In genomic region chr6:37645551-37645950, GRCm38 (mm10) we compare ENCODE assay signal across 10 mouse cellular contexts.
DNase-seq lines count a peak whose midpoint lies in the region; ATAC-seq and TF ChIP-seq lines count a peak whose summit lies in the region.
"Had no signal": no experiment of that assay in that cellular context is flagged by ENCODE, and none has a peak within 500 bp of the region (broad histone marks: within the 10 kb centered on the region; RNA-seq: fewer than 3 reads in every experiment).

No protein-coding gene starts in this region.

- peak overlapping the region; percentile 57 for H3K9ac ChIP-seq in neural tube, embryonic 13.5 days

- H3K36me3 ChIP-seq in kidney, adult 2 months (ENCODE audit: control insufficient read depth, insufficient read depth, low read length): no peaks in the 10 kb centered on the region
- no peaks in the 10 kb centered on the region for H3K36me3 ChIP-seq in hindbrain, embryonic 10.5 days
- H3K36me3 ChIP-seq in neural tube, embryonic 13.5 days: no peaks in the 10 kb centered on the region

- H3K27me3 ChIP-seq in kidney, adult 2 months (replicated peaks; ENCODE audit: control insufficient read depth, insufficient read depth, low read length): no peaks in the 10 kb centered on the region
- no peaks in the 10 kb centered on the region for H3K27me3 ChIP-seq in hindbrain, embryonic 10.5 days (ENCODE audit: insufficient read depth, poor library complexity, severe bottlenecking)
- H3K27me3 ChIP-seq in neural tube, embryonic 13.5 days: no peaks in the 10 kb centered on the region

- no peak overlapping the region for H3K4me3 ChIP-seq in kidney, adult 2 months (ENCODE audit: insufficient read depth, low read depth, low read length)
- H3K4me3 ChIP-seq in hindbrain, embryonic 10.5 days: no peak overlapping the region
- no peak overlapping the region for H3K4me3 ChIP-seq in neural tube, embryonic 13.5 days
- H3K4me3 ChIP-seq: left cerebral cortex, adult 2 months had no signal

- no peaks in the 10 kb centered on the region for H3K9me3 ChIP-seq in hindbrain, embryonic 10.5 days
- no peaks in the 10 kb centered on the region for H3K9me3 ChIP-seq in neural tube, embryonic 13.5 days

- no peak for TF ChIP-seq POLR2A in kidney, adult 2 months (IDR thresholded peaks at IDR 0.05; ENCODE audit: low read depth, low read length)

- H3K27ac ChIP-seq in kidney, adult 2 months (ENCODE audit: insufficient read depth, low read depth, low read length): no peak overlapping the region
- H3K27ac ChIP-seq in hindbrain, embryonic 10.5 days: peak overlapping the region; percentile 77
- H3K27ac ChIP-seq in neural tube, embryonic 13.5 days (replicated peaks): peak overlapping the region; percentile 91
- H3K27ac ChIP-seq: left cerebral cortex, adult 2 months had no signal

- no peaks in the 10 kb centered on the region for H3K4me1 ChIP-seq in kidney, adult 2 months (ENCODE audit: control insufficient read depth, insufficient read depth, low read length)
- H3K4me1 ChIP-seq in hindbrain, embryonic 10.5 days (replicated peaks): peaks cover 26% of the 10 kb centered on the region
- H3K4me1 ChIP-seq in neural tube, embryonic 13.5 days (replicated peaks): peaks cover 28% of the 10 kb centered on the region

- peak; percentile 23 for DNase-seq in kidney, adult 2 months
- no peak for DNase-seq in kidney, adult 9 months
- DNase-seq in hindbrain, embryonic 10.5 days (ENCODE audit: low spot score): peak; percentile 31
- peak; percentile 16 to 42 for DNase-seq in kidney, postnatal 25 days
- no peak for DNase-seq in cerebellum, postnatal 25 days
- no peak for DNase-seq in spleen, adult 12 weeks (ENCODE audit: low spot score)
- DNase-seq in heart, adult 9 months (ENCODE audit: low spot score in 2 of 2): no peak
- DNase-seq: lung, postnatal 14 days had no signal

- H3K4me2 ChIP-seq in neural tube, embryonic 13.5 days: peak overlapping the region; percentile 42

- TF ChIP-seq CTCF in kidney, adult 2 months (conservative IDR thresholded peaks at IDR 0.05; ENCODE audit: insufficient read depth, insufficient read length, low read depth, low read length): no peak

- peak; percentile 58 for ATAC-seq in neural tube, embryonic 13.5 days (ENCODE audit: low read depth)

- WGBS in kidney, adult 2 months: 24% methylated on average over 14 of the region's 14 CpGs
- 62% methylated on average over 14 of the region's 14 CpGs for WGBS in hindbrain, embryonic 10.5 days
- 8% methylated on average over 14 of the region's 14 CpGs for WGBS in neural tube, embryonic 13.5 days

Comparison
In these comparisons a context has a peak if more than half of its experiments do, and no peak if none do; other contexts are left out.
1. DNase-seq: peak in kidney, adult 2 months (single experiment), hindbrain, embryonic 10.5 days (single experiment) and kidney, postnatal 25 days (2 of 2); none in kidney, adult 9 months (single experiment), cerebellum, postnatal 25 days (0 of 2), spleen, adult 12 weeks (single experiment) and heart, adult 9 months (0 of 2).